Mouse (Mus musculus): ENCODE measurements around the gene Rhbdd2. TPM values are rescaled to one million over a fixed set of nuclear protein-coding genes. Genes with fewer than 3 reads are reported as not detected.
"Not testable (repeated sequence)": the region's sequence is repeated elsewhere in the genome, so short reads cannot be mapped to it uniquely, and the experiment has no call there.

Rhbdd2 gene
- 11.7 and 21.0 TPM in 2 replicates for polyA plus RNA-seq (2012; ENCODE audit: insufficient read depth, insufficient read length, missing spikeins)

DNA sequence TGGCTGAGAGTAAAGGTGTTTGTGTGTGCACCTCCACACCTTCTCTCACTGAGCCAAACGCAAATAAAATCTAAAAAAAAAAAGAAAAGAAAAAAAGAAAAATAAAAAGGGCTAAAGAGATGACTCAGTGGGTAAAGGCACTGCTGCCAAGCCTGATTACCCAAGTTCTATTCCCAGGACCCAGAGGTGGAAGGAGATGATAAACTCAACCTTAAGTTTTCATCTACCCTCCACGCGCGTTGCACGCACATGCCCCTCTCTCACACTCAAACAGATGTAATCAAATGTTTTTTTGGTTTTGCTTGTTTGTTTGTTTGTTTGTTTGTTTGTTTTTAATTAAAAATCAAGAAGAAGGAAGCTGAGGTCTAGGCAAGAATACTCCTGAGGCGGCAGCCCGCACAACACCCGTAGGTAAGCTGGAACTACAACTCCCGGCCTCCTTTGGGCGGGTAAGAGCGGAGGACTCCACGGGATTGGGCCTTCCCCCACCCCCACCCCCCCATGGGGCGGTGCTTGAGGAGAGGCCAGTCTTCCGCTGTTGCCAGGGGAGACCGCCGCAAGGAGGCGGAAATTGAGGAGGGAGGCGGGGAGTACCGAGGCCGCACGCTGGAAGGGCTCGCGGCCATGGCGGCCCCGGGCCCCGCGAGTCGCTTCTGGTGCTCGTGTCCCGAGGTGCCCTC, at the start of gene Rhbdd2:
Rhbdd2 (plus strand) TSS at position 502 of the 680 bp plus-strand sequence.
- Histone ChIP-seq H3K27ac (replicated peaks; ENCODE audit: low read depth, low read length) (peak within 1 kb of the TSS; percentile 74), H3K4me3 (ENCODE audit: insufficient read depth, low read depth, low read length) (peak within 1 kb of the TSS; percentile 87), H3K4me1 (ENCODE audit: control insufficient read depth, insufficient read depth, insufficient read length, low read length) (no peaks in the 10 kb centered on the region)

DNA sequence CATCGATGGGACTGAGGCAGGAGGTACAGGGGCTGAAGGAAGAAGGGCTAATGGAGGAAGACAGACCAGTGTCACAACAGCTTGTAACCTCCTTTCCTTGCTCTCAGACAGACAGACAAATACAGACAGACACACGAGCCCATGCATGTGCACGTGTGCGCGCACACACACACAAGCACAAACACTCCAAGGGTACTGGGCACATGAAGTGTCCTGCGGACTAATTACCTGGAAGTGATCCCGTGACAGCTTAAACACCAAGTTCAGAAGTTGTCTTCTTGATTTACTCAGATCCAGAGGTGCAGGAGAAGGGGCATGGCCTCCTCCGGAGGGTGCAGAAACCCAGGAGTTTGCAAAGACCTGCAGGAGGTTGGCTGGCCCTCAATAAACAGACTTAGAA, 46.7 kb upstream of the Rhbdd2 start:
- no peak overlapping the region for H3K27ac ChIP-seq (replicated peaks; ENCODE audit: low read depth, low read length)
- H3K4me1 ChIP-seq (ENCODE audit: control insufficient read depth, insufficient read depth, insufficient read length, low read length): no peaks in the 10 kb centered on the region

DNA sequence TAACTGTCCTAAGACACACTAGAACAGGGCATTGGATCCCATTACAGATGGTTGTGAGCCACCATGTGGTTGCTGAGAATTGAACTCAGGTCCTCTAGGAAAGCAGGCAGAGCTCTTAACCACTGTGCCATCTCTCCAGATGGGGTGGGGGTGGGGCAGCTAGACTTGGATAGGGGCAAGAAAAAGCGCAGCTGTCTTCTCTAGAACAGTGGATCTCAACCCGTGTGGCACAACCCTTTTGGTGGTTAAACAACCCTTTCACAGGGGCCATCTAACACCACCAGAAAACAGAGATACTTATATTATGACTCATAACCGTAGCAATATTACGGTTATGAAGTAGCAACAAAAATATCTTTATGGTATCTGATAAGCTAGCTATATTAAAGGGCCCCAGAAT, 44.7 kb upstream of the Rhbdd2 start:
- H3K4me3 ChIP-seq (ENCODE audit: insufficient read depth, low read depth, low read length): no peak overlapping the region
- H3K27ac ChIP-seq (replicated peaks; ENCODE audit: low read depth, low read length): no peak overlapping the region
- no peaks in the 10 kb centered on the region for H3K4me1 ChIP-seq (ENCODE audit: control insufficient read depth, insufficient read depth, insufficient read length, low read length)

More for the DNA sequence above, 46.7 kb upstream of the Rhbdd2 start:
- H3K4me3 ChIP-seq (ENCODE audit: insufficient read depth, low read depth, low read length): no peak overlapping the region

DNA sequence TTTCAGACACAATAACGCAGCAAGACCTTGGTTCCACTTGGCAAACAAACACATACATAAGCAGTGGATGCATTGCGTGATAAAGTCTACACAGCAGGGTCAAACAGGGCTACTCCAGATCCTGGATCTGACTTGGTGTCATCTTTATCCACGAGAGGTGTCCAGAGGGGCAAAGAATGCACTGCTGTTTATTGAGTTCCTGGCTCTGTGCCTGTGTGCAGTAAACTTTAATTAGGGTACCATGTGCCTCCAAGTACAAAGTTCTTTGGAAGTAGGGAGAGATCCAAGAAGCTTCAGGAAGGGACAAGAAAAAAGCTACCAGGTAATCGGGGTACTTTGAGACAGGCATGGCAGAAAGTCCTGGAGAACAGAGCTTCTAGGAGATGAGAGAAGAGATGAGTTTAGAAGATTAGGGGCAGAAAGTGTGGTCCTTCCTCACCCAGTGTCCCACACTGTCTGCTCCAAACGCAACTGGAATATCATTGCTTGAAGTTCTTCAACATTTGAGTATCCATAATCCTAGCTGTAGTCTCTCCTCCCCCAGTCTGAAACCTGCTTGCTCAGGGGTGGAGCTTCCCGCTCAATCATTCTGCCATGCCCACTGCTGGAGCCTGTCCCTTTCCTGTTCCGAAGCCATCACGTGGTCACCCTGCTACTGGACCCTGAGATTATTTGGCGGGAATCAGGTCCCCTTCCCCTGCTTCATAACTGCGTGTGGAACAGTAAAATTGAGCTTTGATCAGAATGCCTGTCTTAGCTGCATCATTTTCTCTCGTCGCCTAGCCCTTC, 42.2 kb upstream of the Rhbdd2 start:
- Histone ChIP-seq H3K4me1 (ENCODE audit: control insufficient read depth, insufficient read depth, insufficient read length, low read length) (no peaks in the 10 kb centered on the region), H3K4me3 (ENCODE audit: insufficient read depth, low read depth, low read length) (no peak overlapping the region), H3K27ac (replicated peaks; ENCODE audit: low read depth, low read length) (no peak overlapping the region)

DNA sequence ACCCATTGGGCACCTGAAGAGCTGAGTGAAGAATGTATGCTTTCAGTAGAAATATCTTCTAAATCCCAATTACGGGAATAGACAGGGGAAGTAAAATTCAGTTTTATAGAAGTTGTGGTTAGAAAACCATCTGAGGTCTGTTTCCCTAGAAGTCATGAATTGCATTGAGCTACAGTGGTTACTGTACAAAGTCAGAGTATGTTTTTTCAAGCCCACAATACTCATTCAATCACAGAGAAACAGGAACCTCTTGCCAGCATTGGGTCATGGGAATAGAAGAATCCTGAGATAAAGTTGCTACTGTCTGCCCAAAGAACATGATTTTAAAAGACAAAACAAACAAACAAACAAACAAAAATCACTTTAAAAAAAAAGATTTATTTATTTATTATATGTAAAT, 27.8 kb upstream of the Rhbdd2 start:
- not testable (repeated sequence) for H3K27ac ChIP-seq (replicated peaks; ENCODE audit: low read depth, low read length); H3K4me1 ChIP-seq (ENCODE audit: control insufficient read depth, insufficient read depth, insufficient read length, low read length); H3K4me3 ChIP-seq (ENCODE audit: insufficient read depth, low read depth, low read length)

DNA sequence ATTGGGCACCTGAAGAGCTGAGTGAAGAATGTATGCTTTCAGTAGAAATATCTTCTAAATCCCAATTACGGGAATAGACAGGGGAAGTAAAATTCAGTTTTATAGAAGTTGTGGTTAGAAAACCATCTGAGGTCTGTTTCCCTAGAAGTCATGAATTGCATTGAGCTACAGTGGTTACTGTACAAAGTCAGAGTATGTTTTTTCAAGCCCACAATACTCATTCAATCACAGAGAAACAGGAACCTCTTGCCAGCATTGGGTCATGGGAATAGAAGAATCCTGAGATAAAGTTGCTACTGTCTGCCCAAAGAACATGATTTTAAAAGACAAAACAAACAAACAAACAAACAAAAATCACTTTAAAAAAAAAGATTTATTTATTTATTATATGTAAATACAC, 25.7 kb upstream of the Rhbdd2 start:
- not testable (repeated sequence) for H3K4me1 ChIP-seq (ENCODE audit: control insufficient read depth, insufficient read depth, insufficient read length, low read length); H3K27ac ChIP-seq (replicated peaks; ENCODE audit: low read depth, low read length); H3K4me3 ChIP-seq (ENCODE audit: insufficient read depth, low read depth, low read length)

DNA sequence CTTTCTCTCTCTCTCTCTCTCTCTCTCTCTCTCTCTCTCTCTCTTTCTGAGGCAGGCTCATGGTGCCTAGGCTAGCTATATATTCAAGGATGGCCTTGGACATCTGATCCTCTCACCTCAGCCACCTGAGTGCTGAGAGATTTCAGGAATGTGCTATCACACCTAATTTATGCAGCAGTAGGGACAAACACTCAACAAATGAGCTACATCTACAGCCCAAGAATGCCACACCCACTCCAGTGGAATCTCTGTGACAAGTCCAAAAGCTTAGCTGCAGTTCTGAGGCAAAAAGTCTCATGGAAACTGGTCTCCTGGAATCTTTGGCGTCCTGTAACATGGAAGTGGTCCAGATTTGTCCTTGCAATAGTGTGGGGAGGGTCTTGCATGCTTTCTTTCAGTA, 24.8 kb upstream of the Rhbdd2 start:
- Histone ChIP-seq H3K4me1 (ENCODE audit: control insufficient read depth, insufficient read depth, insufficient read length, low read length) (no peaks in the 10 kb centered on the region), H3K27ac (replicated peaks; ENCODE audit: low read depth, low read length) (no peak overlapping the region), H3K4me3 (ENCODE audit: insufficient read depth, low read depth, low read length) (no peak overlapping the region)

DNA sequence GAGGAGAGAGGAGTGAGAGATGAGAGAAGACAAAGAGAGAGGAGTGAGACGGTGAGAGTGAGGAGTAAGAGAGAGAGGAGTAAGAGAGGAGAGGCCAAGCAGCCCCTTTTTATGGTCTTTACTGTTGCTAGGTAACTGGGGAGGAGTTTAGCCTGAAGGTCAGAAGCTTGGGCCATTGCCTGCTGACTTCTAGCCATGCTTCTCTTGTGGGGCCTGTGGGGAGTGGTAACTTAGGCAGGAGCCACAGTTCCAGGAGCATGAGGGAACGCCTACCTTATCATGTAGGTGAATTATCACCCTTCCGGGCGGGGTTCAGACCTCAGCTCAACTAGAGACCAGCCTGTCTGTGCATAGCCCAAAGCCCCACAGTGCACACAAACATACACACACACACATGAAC, 22.6 kb upstream of the Rhbdd2 start:
- Histone ChIP-seq H3K4me3 (ENCODE audit: insufficient read depth, low read depth, low read length) (no peak overlapping the region), H3K27ac (replicated peaks; ENCODE audit: low read depth, low read length) (no peak overlapping the region), H3K4me1 (ENCODE audit: control insufficient read depth, insufficient read depth, insufficient read length, low read length) (no peaks in the 10 kb centered on the region)

DNA sequence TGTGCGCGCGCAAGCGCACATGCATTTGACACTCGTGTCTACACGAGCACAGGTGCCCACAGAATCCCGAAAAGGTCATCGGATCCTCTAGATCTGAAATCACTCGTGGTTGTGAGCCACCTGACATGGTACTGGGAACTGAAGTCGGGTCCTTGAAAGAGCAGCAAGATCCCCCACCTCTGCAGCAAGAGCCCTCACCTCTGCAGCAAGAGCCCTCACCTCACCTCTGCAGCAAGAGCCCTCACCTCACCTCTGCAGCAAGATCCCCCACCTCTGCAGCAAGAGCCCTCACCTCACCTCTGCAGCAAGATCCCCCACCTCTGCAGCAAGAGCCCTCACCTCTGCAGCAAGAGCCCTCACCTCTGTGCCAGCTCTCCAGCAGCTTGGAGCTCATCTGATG, 12.7 kb upstream of the Rhbdd2 start:
- not testable (repeated sequence) for H3K4me1 ChIP-seq (ENCODE audit: control insufficient read depth, insufficient read depth, insufficient read length, low read length); H3K27ac ChIP-seq (replicated peaks; ENCODE audit: low read depth, low read length); H3K4me3 ChIP-seq (ENCODE audit: insufficient read depth, low read depth, low read length)

DNA sequence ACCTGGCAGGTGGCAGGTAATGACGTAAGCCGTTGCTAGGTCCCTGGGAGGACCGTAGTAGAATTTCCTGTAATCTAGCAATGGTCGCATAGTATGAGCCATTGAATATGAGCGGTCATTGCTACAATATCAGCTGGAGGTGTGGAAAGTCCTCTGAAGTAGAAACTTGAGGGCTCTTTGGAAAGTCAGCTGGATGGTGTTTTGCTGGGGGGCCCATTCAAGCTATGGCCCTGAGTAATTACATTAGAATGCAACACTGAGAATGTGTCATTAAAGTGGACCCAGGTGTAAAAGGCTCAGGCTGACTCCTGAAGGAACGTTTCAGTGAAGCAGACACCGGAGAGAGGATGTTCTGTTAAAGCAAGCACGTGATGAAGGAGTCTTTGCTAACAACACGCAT, 11.9 kb upstream of the Rhbdd2 start:
- H3K27ac ChIP-seq (replicated peaks; ENCODE audit: low read depth, low read length): no peak overlapping the region
- no peak overlapping the region for H3K4me3 ChIP-seq (ENCODE audit: insufficient read depth, low read depth, low read length)
- H3K4me1 ChIP-seq (ENCODE audit: control insufficient read depth, insufficient read depth, insufficient read length, low read length): no peaks in the 10 kb centered on the region

DNA sequence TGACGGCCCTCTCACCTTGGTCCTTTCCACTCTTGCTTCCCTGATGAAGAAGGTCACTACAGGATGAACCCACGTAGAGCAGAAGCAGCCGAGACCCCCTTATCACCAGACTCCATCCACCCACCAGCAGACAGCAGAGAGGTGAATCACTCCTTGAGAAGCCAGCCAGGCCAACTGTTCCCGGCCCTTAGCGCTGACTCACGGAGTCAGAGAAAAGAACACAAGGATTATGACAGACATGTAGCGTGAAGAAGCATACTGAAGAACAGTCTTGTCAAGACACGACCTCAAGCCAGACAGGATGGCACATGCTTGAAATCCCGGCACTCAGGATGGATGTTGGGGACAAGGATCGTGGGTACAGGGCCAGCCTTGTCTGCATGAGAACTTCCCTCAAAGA, 10.7 kb upstream of the Rhbdd2 start:
- H3K4me1 ChIP-seq (ENCODE audit: control insufficient read depth, insufficient read depth, insufficient read length, low read length): no peaks in the 10 kb centered on the region
- H3K4me3 ChIP-seq (ENCODE audit: insufficient read depth, low read depth, low read length): no peak overlapping the region
- H3K27ac ChIP-seq (replicated peaks; ENCODE audit: low read depth, low read length): no peak overlapping the region

DNA sequence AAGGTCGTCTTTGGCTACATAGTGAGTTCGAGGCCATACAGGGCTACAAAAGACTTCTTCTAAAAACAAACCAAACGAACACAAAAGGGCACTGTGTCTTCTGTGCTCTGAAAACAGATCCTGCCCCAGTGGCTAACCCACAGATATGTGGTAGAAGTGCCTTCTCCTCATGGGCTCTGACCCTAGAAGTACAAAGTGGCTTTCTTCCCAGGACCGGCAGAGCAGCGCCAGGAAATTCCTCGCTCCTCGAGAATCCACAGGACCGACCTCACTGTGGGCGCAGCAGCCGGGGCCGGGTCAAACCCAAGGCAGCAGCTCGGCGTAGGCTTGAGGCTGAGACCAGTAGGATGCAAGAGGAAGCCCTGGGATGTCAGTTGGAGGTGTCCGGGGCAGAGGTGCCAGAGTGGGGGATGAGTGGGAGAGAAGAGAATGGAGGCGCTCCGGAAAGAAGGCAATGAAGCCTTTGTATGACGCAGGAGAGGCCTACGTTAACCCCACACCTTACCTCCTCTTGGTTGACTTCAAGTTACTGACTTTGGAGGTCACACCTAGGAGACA, 9.3 kb upstream of the Rhbdd2 start:
- Histone ChIP-seq H3K4me1 (ENCODE audit: control insufficient read depth, insufficient read depth, insufficient read length, low read length) (no peaks in the 10 kb centered on the region), H3K27ac (replicated peaks; ENCODE audit: low read depth, low read length) (no peak overlapping the region), H3K4me3 (ENCODE audit: insufficient read depth, low read depth, low read length) (no peak overlapping the region)

DNA sequence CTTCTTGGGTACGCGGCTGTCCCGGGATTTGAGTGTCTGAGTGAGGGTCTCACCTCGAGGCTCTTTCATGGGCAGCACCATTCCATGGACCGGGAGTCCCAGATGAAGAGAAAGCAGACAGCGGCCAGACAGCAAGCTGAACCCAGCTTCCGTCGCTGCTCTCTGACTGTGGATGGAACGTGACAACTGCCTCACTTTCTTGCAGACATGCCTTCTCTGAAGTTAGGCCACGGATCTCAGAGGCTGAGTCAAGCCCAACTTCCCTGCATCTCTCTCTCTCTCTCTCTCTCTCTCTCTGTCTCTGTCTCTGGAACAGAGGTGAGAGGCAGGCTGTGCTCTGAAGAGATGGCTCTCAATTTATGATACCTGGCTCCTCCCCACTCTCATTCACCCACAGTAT, 3.5 kb upstream of the Rhbdd2 start:
- H3K4me1 ChIP-seq (ENCODE audit: control insufficient read depth, insufficient read depth, insufficient read length, low read length): no peaks in the 10 kb centered on the region
- no peak overlapping the region for H3K4me3 ChIP-seq (ENCODE audit: insufficient read depth, low read depth, low read length)
- peak overlapping the region; percentile 10; the same call in 1 of the 2 replicates for H3K27ac ChIP-seq (replicated peaks; ENCODE audit: low read depth, low read length)

DNA sequence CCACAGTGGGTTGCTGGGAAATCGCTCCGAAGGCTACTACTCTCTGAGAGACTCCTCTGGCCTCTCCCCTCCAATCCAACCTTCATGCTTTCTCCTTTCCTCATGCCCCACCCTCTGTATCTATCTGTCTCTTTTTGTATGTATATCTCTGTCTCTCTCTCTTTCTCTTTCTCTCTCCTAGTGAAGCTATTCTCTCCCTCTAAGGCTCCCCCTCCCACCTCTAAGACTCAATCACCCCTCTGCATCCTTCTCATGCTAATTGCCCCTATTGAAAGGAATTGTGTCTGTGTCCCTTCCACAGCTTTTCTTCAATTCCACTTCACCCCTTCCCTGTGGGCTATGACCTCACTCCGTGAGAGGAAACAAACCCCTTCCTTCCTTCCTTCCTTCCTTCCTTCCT, 3.0 kb upstream of the Rhbdd2 start:
- H3K4me1 ChIP-seq (ENCODE audit: control insufficient read depth, insufficient read depth, insufficient read length, low read length): no peaks in the 10 kb centered on the region
- H3K27ac ChIP-seq (replicated peaks; ENCODE audit: low read depth, low read length): no peak overlapping the region
- no peak overlapping the region for H3K4me3 ChIP-seq (ENCODE audit: insufficient read depth, low read depth, low read length)

DNA sequence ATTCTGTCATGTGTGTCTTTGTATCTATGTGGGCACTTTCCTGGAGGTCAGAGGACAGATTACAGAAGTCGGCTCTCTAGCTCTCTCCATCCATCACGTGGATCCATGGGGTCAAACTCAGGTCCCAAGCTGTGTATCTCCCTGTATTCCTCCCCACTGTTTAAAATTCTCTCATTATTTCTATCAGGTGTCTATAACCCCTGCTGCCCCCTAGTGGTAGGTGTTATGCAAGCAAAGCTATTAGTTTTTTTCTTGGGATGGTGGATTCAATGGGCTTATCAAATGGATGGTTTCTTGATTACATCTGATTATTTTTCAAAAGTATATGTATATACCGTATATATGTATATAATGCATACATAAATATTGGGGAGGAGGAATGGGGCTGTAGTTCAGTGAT, 1.8 kb upstream of the Rhbdd2 start:
- Histone ChIP-seq H3K27ac (replicated peaks; ENCODE audit: low read depth, low read length) (no peak overlapping the region), H3K4me1 (ENCODE audit: control insufficient read depth, insufficient read depth, insufficient read length, low read length) (no peaks in the 10 kb centered on the region), H3K4me3 (ENCODE audit: insufficient read depth, low read depth, low read length) (no peak overlapping the region)

DNA sequence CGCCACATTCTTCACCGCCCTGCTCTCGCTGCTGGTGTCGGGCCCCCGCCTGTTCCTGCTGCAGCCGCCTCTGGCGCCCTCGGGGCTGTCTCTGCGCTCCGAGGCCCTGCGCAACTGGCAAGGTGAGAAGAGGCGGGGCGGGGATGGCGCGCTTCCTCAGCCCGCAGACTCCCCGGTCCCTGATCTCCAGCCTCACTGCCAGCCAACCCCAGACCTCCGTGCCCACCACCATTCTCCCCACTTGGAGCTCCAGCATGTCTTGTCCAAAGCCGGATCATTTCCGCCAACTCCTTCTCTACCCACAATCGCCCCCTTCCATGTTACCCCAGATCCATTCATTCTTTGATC, 353 bp downstream of the Rhbdd2 start:
- no peaks in the 10 kb centered on the region for H3K4me1 ChIP-seq (ENCODE audit: control insufficient read depth, insufficient read depth, insufficient read length, low read length)
- peak overlapping the region; percentile 32 for H3K27ac ChIP-seq (replicated peaks; ENCODE audit: low read depth, low read length)
- H3K4me3 ChIP-seq (ENCODE audit: insufficient read depth, low read depth, low read length): peak overlapping the region; percentile 87

Measured in brown adipose tissue, adult 24 weeks (tissue).